Mouse (Mus musculus): ENCODE measurements around the gene Exd2. TPM values are rescaled to one million over a fixed set of nuclear protein-coding genes. Genes with fewer than 3 reads are reported as not detected.

Gene Exd2
- polyA plus RNA-seq, 1 experiment from 2014 or later = 66.4 TPM

DNA sequence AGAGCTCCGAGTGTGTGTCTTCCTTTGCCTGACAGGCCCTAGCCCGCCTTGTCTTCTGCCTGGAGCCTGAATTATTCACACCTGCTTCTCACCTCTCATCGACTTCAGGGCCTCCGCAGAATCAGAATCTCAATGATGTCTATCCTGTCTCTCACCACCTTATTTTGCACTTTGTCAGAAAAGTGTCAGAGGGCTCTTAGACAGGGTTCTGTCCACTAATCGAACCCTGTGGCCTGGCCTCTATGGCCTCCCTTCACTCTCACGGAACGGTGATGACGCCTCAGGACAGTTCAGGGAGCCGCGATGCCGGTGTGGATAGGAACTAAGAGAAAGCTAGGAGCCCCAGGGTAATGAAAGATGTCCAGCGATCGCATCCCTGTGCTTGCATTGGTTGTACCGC lies 55.1 kb downstream of the Exd2 start, which contains the start of gene Galnt16:
Gene Galnt16 (plus strand): TSS at position 301 of the 400 bp plus-strand sequence.
- peaks cover 11% of the 10 kb centered on the region for H3K4me1 ChIP-seq (ENCODE audit: control insufficient read depth, insufficient read depth, low read length)
- H3K9me3 ChIP-seq (replicated peaks; ENCODE audit: control insufficient read depth, low read length, poor library complexity, severe bottlenecking) = no peaks in the 10 kb centered on the region
- peak within 1 kb of the TSS; percentile 80 for H3K9ac ChIP-seq (ENCODE audit: low read depth, low read length)
- no peaks in the 10 kb centered on the region for H3K36me3 ChIP-seq (ENCODE audit: control insufficient read depth, insufficient read depth, low read length)
- peaks cover 5% of the 10 kb centered on the region for H3K27me3 ChIP-seq (ENCODE audit: control insufficient read depth, insufficient read depth, low read depth, low read length)
- WGBS = 5% methylated on average over 14 of the region's 14 CpGs
- peak within 1 kb of the TSS; percentile 92 for H3K27ac ChIP-seq (ENCODE audit: low read length)
- H3K4me3 ChIP-seq (ENCODE audit: low read depth, low read length) = peak within 1 kb of the TSS; percentile 83
- H3K4me2 ChIP-seq (ENCODE audit: low read length) = peak within 1 kb of the TSS; percentile 74
- ATAC-seq = peak; percentile 1; the same call in 1 of the 2 replicates

DNA sequence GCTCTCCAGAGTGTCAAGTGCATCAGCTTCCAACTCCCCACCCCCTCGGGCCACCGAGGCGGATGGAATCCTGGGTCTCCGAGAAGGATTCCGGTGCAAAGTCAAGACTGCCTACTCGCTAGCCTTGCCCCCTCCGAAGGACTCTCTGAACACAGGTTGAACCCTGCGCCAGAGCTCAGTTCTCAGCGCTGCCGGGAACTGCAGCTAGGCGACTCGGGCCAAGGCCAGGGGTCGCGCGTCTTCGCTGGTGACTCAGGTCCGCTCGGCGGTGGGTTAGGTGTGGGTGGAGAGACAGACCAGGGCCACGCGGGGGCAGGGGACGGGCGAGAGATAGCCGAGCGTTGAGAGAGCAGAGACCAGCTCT lies 55.5 kb downstream of the Exd2 start:
- Histone ChIP-seq H3K27ac (ENCODE audit: low read length) (peak overlapping the region; percentile 92), H3K4me2 (ENCODE audit: low read length) (peak overlapping the region; percentile 74), H3K9ac (ENCODE audit: low read depth, low read length) (peak overlapping the region; percentile 80), H3K27me3 (ENCODE audit: control insufficient read depth, insufficient read depth, low read depth, low read length) (peaks cover 5% of the 10 kb centered on the region), H3K9me3 (replicated peaks; ENCODE audit: control insufficient read depth, low read length, poor library complexity, severe bottlenecking) (no peaks in the 10 kb centered on the region), H3K4me3 (ENCODE audit: low read depth, low read length) (peak overlapping the region; percentile 83), H3K36me3 (ENCODE audit: control insufficient read depth, insufficient read depth, low read length) (no peaks in the 10 kb centered on the region), H3K4me1 (ENCODE audit: control insufficient read depth, insufficient read depth, low read length) (peaks cover 12% of the 10 kb centered on the region)
- ATAC-seq = peak; percentile 56; the same call in 1 of the 2 replicates
- WGBS = under 1% methylated on average over 25 of the region's 25 CpGs

- ATAC-seq = peak; percentile 88
- peak overlapping the region; percentile 80 for H3K9ac ChIP-seq (ENCODE audit: low read depth, low read length)
- H3K4me1 ChIP-seq (ENCODE audit: control insufficient read depth, insufficient read depth, low read length) = peaks cover 16% of the 10 kb centered on the region
- peak overlapping the region; percentile 74 for H3K4me2 ChIP-seq (ENCODE audit: low read length)
- H3K4me3 ChIP-seq (ENCODE audit: low read depth, low read length) = peak overlapping the region; percentile 83
- no peaks in the 10 kb centered on the region for H3K9me3 ChIP-seq (replicated peaks; ENCODE audit: control insufficient read depth, low read length, poor library complexity, severe bottlenecking)
- no peaks in the 10 kb centered on the region for H3K36me3 ChIP-seq (ENCODE audit: control insufficient read depth, insufficient read depth, low read length)
- H3K27me3 ChIP-seq (ENCODE audit: control insufficient read depth, insufficient read depth, low read depth, low read length) = peaks cover 5% of the 10 kb centered on the region
- H3K27ac ChIP-seq (ENCODE audit: low read length) = peak overlapping the region; percentile 92
- under 1% methylated on average over 90 of the region's 90 CpGs for WGBS
Observed at GRCm38 (mm10) chr12:80518757-80519620, 56.1 kb downstream of the Exd2 start.

- Histone ChIP-seq H3K4me2 (ENCODE audit: low read length) (peak overlapping the region; percentile 74), H3K27ac (ENCODE audit: low read length) (peak overlapping the region; percentile 92), H3K9ac (ENCODE audit: low read depth, low read length) (peak overlapping the region; percentile 80), H3K4me3 (ENCODE audit: low read depth, low read length) (peak overlapping the region; percentile 83), H3K36me3 (ENCODE audit: control insufficient read depth, insufficient read depth, low read length) (no peaks in the 10 kb centered on the region), H3K4me1 (ENCODE audit: control insufficient read depth, insufficient read depth, low read length) (peaks cover 20% of the 10 kb centered on the region), H3K27me3 (ENCODE audit: control insufficient read depth, insufficient read depth, low read depth, low read length) (peaks cover 5% of the 10 kb centered on the region), H3K9me3 (replicated peaks; ENCODE audit: control insufficient read depth, low read length, poor library complexity, severe bottlenecking) (no peaks in the 10 kb centered on the region)
- ATAC-seq = peak; percentile 33
- WGBS = under 1% methylated on average over 43 of the region's 43 CpGs
Observed at GRCm38 (mm10) chr12:80519621-80520332, 56.9 kb downstream of the Exd2 start.

DNA sequence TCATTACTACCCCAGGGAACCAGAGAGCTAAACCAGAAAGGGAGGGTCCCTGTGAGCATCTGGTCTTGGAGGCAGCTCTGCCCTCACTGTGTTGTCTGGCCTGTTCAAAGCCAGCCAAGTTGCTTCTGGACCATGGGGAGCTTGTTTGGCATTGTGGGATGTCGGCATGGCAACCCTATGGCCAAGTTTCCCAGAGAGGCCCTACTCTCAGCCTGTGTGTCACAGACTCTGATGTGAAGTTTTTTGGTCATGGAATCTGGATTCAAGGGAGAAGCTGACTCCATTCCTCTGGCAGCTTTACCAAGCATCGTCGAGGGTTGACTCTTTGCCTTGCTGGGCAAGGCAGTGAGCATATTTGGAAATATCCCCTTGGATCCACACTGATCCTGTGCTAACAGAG lies 59.1 kb downstream of the Exd2 start:
- no peak overlapping the region for H3K4me2 ChIP-seq (ENCODE audit: low read length)
- H3K9ac ChIP-seq (ENCODE audit: low read depth, low read length) = no peak overlapping the region
- H3K36me3 ChIP-seq (ENCODE audit: control insufficient read depth, insufficient read depth, low read length) = no peaks in the 10 kb centered on the region
- no peak for ATAC-seq
- H3K27ac ChIP-seq (ENCODE audit: low read length) = 0 out of 2 replicates have a peak overlapping the region, but pooled peaks have one; percentile 35
- H3K4me3 ChIP-seq (ENCODE audit: low read depth, low read length) = no peak overlapping the region
- H3K9me3 ChIP-seq (replicated peaks; ENCODE audit: control insufficient read depth, low read length, poor library complexity, severe bottlenecking) = no peaks in the 10 kb centered on the region
- H3K4me1 ChIP-seq (ENCODE audit: control insufficient read depth, insufficient read depth, low read length) = peaks cover 28% of the 10 kb centered on the region
- WGBS = 67% methylated on average over 3 of the region's 3 CpGs
- H3K27me3 ChIP-seq (ENCODE audit: control insufficient read depth, insufficient read depth, low read depth, low read length) = no peaks in the 10 kb centered on the region

DNA sequence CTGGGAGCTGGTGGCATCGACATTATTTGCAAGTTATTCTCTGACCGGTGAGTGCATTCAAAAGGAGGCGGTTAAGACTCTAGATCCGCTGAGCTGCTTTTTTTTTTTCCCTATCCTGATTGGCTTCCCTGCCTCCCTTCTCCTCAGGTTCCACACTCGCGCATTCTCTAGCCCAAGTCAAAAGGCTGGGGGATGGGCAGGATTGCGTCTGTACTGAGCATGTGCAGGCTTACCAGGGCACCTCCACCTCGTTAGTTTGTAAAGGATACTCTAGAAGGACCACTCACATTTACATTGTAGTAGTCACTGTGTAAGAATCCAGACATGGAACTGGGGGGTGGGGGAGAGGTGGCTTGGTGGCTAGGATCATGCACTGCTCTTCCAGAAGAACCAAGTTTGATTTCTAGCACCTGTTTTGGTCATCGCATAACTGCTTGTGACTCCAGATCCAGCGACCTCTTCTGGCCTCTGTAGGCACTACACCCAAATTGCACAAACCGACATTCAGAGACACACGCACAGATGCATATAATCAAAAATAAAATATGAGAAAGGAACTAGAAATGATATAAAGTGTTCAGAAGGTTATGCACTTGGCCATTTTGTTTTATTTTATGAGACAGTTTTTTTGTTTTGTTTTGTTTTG lies 61.5 kb downstream of the Exd2 start:
- Histone ChIP-seq H3K4me3 (ENCODE audit: low read depth, low read length) (no peak overlapping the region), H3K9me3 (replicated peaks; ENCODE audit: control insufficient read depth, low read length, poor library complexity, severe bottlenecking) (no peaks in the 10 kb centered on the region), H3K27me3 (ENCODE audit: control insufficient read depth, insufficient read depth, low read depth, low read length) (no peaks in the 10 kb centered on the region), H3K36me3 (ENCODE audit: control insufficient read depth, insufficient read depth, low read length) (no peaks in the 10 kb centered on the region), H3K4me1 (ENCODE audit: control insufficient read depth, insufficient read depth, low read length) (peaks cover 30% of the 10 kb centered on the region), H3K27ac (ENCODE audit: low read length) (no peak overlapping the region), H3K9ac (ENCODE audit: low read depth, low read length) (no peak overlapping the region), H3K4me2 (ENCODE audit: low read length) (no peak overlapping the region)
- ATAC-seq = no peak
- WGBS = 28% methylated on average over 12 of the region's 12 CpGs

- Histone ChIP-seq H3K27me3 (ENCODE audit: control insufficient read depth, insufficient read depth, low read depth, low read length) (no peaks in the 10 kb centered on the region), H3K4me1 (ENCODE audit: control insufficient read depth, insufficient read depth, low read length) (peaks cover 29% of the 10 kb centered on the region), H3K9ac (ENCODE audit: low read depth, low read length) (no peak overlapping the region), H3K36me3 (ENCODE audit: control insufficient read depth, insufficient read depth, low read length) (no peaks in the 10 kb centered on the region), H3K4me2 (ENCODE audit: low read length) (no peak overlapping the region), H3K27ac (ENCODE audit: low read length) (0 out of 2 replicates have a peak overlapping the region, but pooled peaks have one; percentile 6), H3K9me3 (replicated peaks; ENCODE audit: control insufficient read depth, low read length, poor library complexity, severe bottlenecking) (no peaks in the 10 kb centered on the region), H3K4me3 (ENCODE audit: low read depth, low read length) (no peak overlapping the region)
- 5% methylated on average over 7 of the region's 7 CpGs for WGBS
- ATAC-seq = no peak
Observed at GRCm38 (mm10) chr12:80525513-80525912, 62.6 kb downstream of the Exd2 start.

DNA sequence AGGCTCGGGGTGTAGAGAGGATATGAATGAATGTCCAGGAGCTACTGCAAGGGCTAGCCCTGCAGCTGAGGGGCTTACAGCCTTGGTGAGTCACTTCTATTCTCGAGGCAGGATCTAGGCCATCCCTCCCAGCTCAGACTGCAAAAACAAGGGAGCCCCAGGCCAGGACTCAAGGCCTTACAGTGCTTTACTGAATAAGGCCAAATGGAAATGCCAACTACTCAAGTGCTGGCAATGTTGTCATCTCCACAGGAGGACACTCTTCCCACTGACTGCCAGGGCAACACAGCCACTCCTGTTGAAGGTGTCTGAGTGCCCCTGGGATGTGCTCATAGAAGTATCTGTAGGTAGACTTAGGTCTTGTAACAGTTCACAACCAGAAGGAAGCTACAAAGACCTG lies 63.6 kb downstream of the Exd2 start:
- no peak overlapping the region for H3K4me3 ChIP-seq (ENCODE audit: low read depth, low read length)
- no peak for ATAC-seq
- H3K9ac ChIP-seq (ENCODE audit: low read depth, low read length) = no peak overlapping the region
- H3K27me3 ChIP-seq (ENCODE audit: control insufficient read depth, insufficient read depth, low read depth, low read length) = no peaks in the 10 kb centered on the region
- H3K4me1 ChIP-seq (ENCODE audit: control insufficient read depth, insufficient read depth, low read length) = peaks cover 22% of the 10 kb centered on the region
- no peak overlapping the region for H3K4me2 ChIP-seq (ENCODE audit: low read length)
- H3K27ac ChIP-seq (ENCODE audit: low read length) = no peak overlapping the region
- H3K36me3 ChIP-seq (ENCODE audit: control insufficient read depth, insufficient read depth, low read length) = no peaks in the 10 kb centered on the region
- no peaks in the 10 kb centered on the region for H3K9me3 ChIP-seq (replicated peaks; ENCODE audit: control insufficient read depth, low read length, poor library complexity, severe bottlenecking)
- WGBS = 70% methylated on average over 2 of the region's 2 CpGs
